Mouse (Mus musculus) MEL (cell line): ENCODE measurements at regions not wholly inside any gene's neighbourhood (a gene's known extent, or its start where the extent isn't known, plus 50 kb on each side); places are given as distances from the start of the nearest gene placed in this dataset.
A peak's percentile ranks its signal among the peaks of the same experiment; 100 is the strongest.

Source experiments
- DNase-seq: peaks from one replicate; pipeline ENCODE4 v3.0.0; 2011; ENCODE audit warnings: low read depth, low spot score
- H3K27ac ChIP-seq: 2 replicates; pipeline ENCODE4 v1.5.1; 2012; ENCODE audit warnings: low read depth, mild to moderate bottlenecking, control low read depth, low read length, moderate library complexity; ENCODE audit not compliant: control insufficient read depth
- H3K27me3 ChIP-seq, 2 experiments: fragments of 150-350 bp in 1 of 2; sonication (generic) in 1 of 2; 2 replicates each; pipeline ENCODE4 v1.6.1; 2012; ENCODE audit warnings: low read length in 2 of 2, mild to moderate bottlenecking in 2 of 2, improper control_type of control experiment in 1 of 2, moderate library complexity in 1 of 2; ENCODE audit not compliant: insufficient read depth in 2 of 2, control insufficient read depth in 1 of 2
- H3K36me3 ChIP-seq, 2 experiments: 2 replicates each; pipeline ENCODE4 v1.6.1; 2012 to 2014; ENCODE audit warnings: low read length in 2 of 2, improper control_type of control experiment in 1 of 2, inconsistent platforms in 1 of 2, mild to moderate bottlenecking in 1 of 2; ENCODE audit not compliant: insufficient read depth in 2 of 2, control insufficient read depth in 1 of 2
- H3K4me1 ChIP-seq, 2 experiments: fragments of 150-350 bp in 1 of 2; sonication (generic) in 1 of 2; 2 replicates each; pipeline ENCODE4 v1.6.1; 2012; ENCODE audit warnings: low read length in 2 of 2, improper control_type of control experiment in 1 of 2, mild to moderate bottlenecking in 1 of 2; ENCODE audit not compliant: insufficient read depth in 2 of 2, control insufficient read depth in 1 of 2
- H3K4me3 ChIP-seq, 2 experiments: fragments of 150-350 bp in 1 of 2; sonication (generic) in 1 of 2; 2 replicates each; pipeline ENCODE4 v1.5.1; 2012; ENCODE audit warnings: low read depth in 2 of 2, low read length in 2 of 2, mild to moderate bottlenecking in 2 of 2, moderate library complexity in 2 of 2, control low read depth in 1 of 2, improper control_type of control experiment in 1 of 2; ENCODE audit not compliant: control insufficient read depth in 1 of 2, insufficient read depth in 1 of 2
- H3K79me2 ChIP-seq: 2 replicates; pipeline ENCODE4 v1.6.1; 2012; ENCODE audit warnings: mild to moderate bottlenecking, low read length, moderate library complexity; ENCODE audit not compliant: control insufficient read depth, poor library complexity, insufficient read depth
- H3K9ac ChIP-seq: 2 replicates; pipeline ENCODE4 v1.6.1; 2012; ENCODE audit warnings: low read depth, mild to moderate bottlenecking, control low read depth, low read length, moderate library complexity; ENCODE audit not compliant: control insufficient read depth, poor library complexity, severe bottlenecking
- H3K9me3 ChIP-seq: fragments of 150-350 bp; sonication (generic); replicated peaks from 2 replicates; pipeline ENCODE4 v1.6.1; 2012; ENCODE audit warnings: mild to moderate bottlenecking, low read length, improper control_type of control experiment, moderate library complexity; ENCODE audit not compliant: insufficient read depth
- CHD1 ChIP-seq: IDR thresholded peaks from 2 replicates; pipeline ENCODE4 v1.6.1; 2012; ENCODE audit warnings: low read depth, mild to moderate bottlenecking, inconsistent platforms, low read length, improper control_type of control experiment
- CTCF ChIP-seq, 3 experiments: IDR thresholded peaks in 2 of 3; conservative IDR thresholded peaks in 1 of 3; 2 replicates each; pipeline ENCODE4 v1.5.1; 2011 to 2012; ENCODE audit warnings: low read length in 3 of 3, low read depth in 2 of 3, mild to moderate bottlenecking in 2 of 3, improper control_type of control experiment in 1 of 3, inconsistent platforms in 1 of 3, mixed read lengths in 1 of 3, moderate library complexity in 1 of 3; ENCODE audit not compliant: control insufficient read depth in 1 of 3, insufficient read depth in 1 of 3, poor library complexity in 1 of 3, severe bottlenecking in 1 of 3
- EP300 ChIP-seq, 2 experiments: IDR thresholded peaks; 2 replicates each; pipeline ENCODE4 v1.6.1; 2011; ENCODE audit warnings: improper control_type of control experiment in 2 of 2, low read length in 2 of 2, low read depth in 1 of 2, mild to moderate bottlenecking in 1 of 2
- ETS1 ChIP-seq: IDR thresholded peaks from 2 replicates; pipeline ENCODE4 v1.6.1; 2012; ENCODE audit warnings: low read depth, mild to moderate bottlenecking, inconsistent platforms, low read length, improper control_type of control experiment, moderate library complexity
- JUND ChIP-seq: IDR thresholded peaks from 2 replicates; pipeline ENCODE4 v1.6.1; 2011; ENCODE audit warnings: low read depth, mild to moderate bottlenecking, improper control_type of control experiment, low read length
- KAT2A ChIP-seq: conservative IDR thresholded peaks from 2 replicates; pipeline ENCODE4 v1.6.1; 2012; ENCODE audit warnings: low read depth, low read length, improper control_type of control experiment, inconsistent platforms
- MAZ ChIP-seq: IDR thresholded peaks from 2 replicates; pipeline ENCODE4 v1.6.1; 2012; ENCODE audit warnings: low read depth, mild to moderate bottlenecking, inconsistent platforms, low read length, improper control_type of control experiment
- MXI1 ChIP-seq: IDR thresholded peaks from 2 replicates; pipeline ENCODE4 v1.6.1; 2011; ENCODE audit warnings: mild to moderate bottlenecking, low read depth, low read length, improper control_type of control experiment
- MYB ChIP-seq: IDR thresholded peaks from 2 replicates; pipeline ENCODE4 v1.6.1; 2011; ENCODE audit warnings: mild to moderate bottlenecking, low read depth, low read length, improper control_type of control experiment
- NELFE ChIP-seq: IDR thresholded peaks from 2 replicates; pipeline ENCODE4 v1.6.1; 2011; ENCODE audit warnings: low read depth, low read length, improper control_type of control experiment
- POLR2AphosphoS5 ChIP-seq: IDR thresholded peaks from 2 replicates; pipeline ENCODE4 v1.6.1; 2012; ENCODE audit warnings: low read depth, borderline replicate concordance, mild to moderate bottlenecking, inconsistent platforms, low read length, moderate library complexity, mixed read lengths
- RCOR1 ChIP-seq: IDR thresholded peaks from 2 replicates; pipeline ENCODE4 v1.6.1; 2012; ENCODE audit warnings: low read depth, mild to moderate bottlenecking, inconsistent platforms, low read length, improper control_type of control experiment
- USF2 ChIP-seq, 2 experiments: IDR thresholded peaks; 2 replicates each; pipeline ENCODE4 v1.6.1; 2011 to 2012; ENCODE audit warnings: improper control_type of control experiment in 2 of 2, low read length in 2 of 2, borderline replicate concordance in 1 of 2, inconsistent platforms in 1 of 2, low read depth in 1 of 2, mild to moderate bottlenecking in 1 of 2; ENCODE audit not compliant: insufficient read depth in 1 of 2
- ZKSCAN1 ChIP-seq: IDR thresholded peaks from 2 replicates; pipeline ENCODE4 v1.6.1; 2012; ENCODE audit warnings: low read depth, mild to moderate bottlenecking, inconsistent platforms, low read length, improper control_type of control experiment, moderate library complexity
- ZNF384 ChIP-seq: IDR thresholded peaks from 2 replicates; pipeline ENCODE4 v1.6.1; 2012; ENCODE audit warnings: low read depth, mild to moderate bottlenecking, inconsistent platforms, low read length, improper control_type of control experiment

- no peak for TF ChIP-seq ZKSCAN1
- TF ChIP-seq NELFE, result no peak
- no peak for TF ChIP-seq RCOR1
- no peak for TF ChIP-seq EP300 (IDR thresholded peaks at IDR 0.05; ENCODE audit: low read depth in 1 of 2, low read length in 2 of 2)
- TF ChIP-seq ZNF384, result no peak
- no peak for TF ChIP-seq USF2 (IDR thresholded peaks at IDR 0.05; ENCODE audit: borderline replicate concordance in 1 of 2, insufficient read depth in 1 of 2, low read depth in 1 of 2, low read length in 2 of 2)
- no peak for TF ChIP-seq JUND
- no peak for TF ChIP-seq ETS1
- TF ChIP-seq MXI1, result no peak
- no peak for TF ChIP-seq CHD1
- no peak for TF ChIP-seq MYB
- no peak for TF ChIP-seq KAT2A
- no peak for TF ChIP-seq MAZ
- H3K9ac ChIP-seq, result no peak overlapping the region
- H3K4me1 ChIP-seq, result no peaks in the 10 kb centered on the region
- H3K27ac ChIP-seq, result no peak overlapping the region
- no peak for DNase-seq
- H3K27me3 ChIP-seq, result no peaks in the 10 kb centered on the region
- H3K79me2 ChIP-seq, result no peaks in the 10 kb centered on the region
- no peak overlapping the region for H3K4me3 ChIP-seq
- no peaks in the 10 kb centered on the region for H3K9me3 ChIP-seq
- H3K36me3 ChIP-seq, result no peaks in the 10 kb centered on the region
These were observed 244.0 kb upstream of the Gnaz start for GRCm38 (mm10) chr10:74722971-74723370.

GRCm38 (mm10) chr10:74749446-74749845 is 217.5 kb upstream of the Gnaz start:
- no peak for TF ChIP-seq MYB
- TF ChIP-seq POLR2AphosphoS5, result no peak
- no peak for TF ChIP-seq ZNF384
- no peak for TF ChIP-seq ZKSCAN1
- TF ChIP-seq, all 39 proteins: peak for 0

GRCm38 (mm10) chr10:74750879-74751278 is 216.1 kb upstream of the Gnaz start:
- Histone ChIP-seq H3K36me3 (no peaks in the 10 kb centered on the region), H3K27me3 (no peaks in the 10 kb centered on the region), H3K9ac (no peak overlapping the region), H3K79me2 (no peaks in the 10 kb centered on the region), H3K4me1 (no peaks in the 10 kb centered on the region), H3K9me3 (no peaks in the 10 kb centered on the region), H3K4me3 (no peak overlapping the region), H3K27ac (no peak overlapping the region)
- no peak for DNase-seq
- TF ChIP-seq ZKSCAN1 (no peak), CTCF (IDR thresholded peaks at IDR 0.05 in 2 of 3, conservative IDR thresholded peaks at IDR 0.05 in 1 of 3; ENCODE audit: control insufficient read depth in 1 of 3, insufficient read depth in 1 of 3, low read depth in 2 of 3, low read length in 3 of 3, poor library complexity in 1 of 3, severe bottlenecking in 1 of 3) (peak in 1 of 3 experiments; percentile 13; a peak in 1 of 6 replicates)

More at GRCm38 (mm10) chr10:74749446-74749845, 217.5 kb upstream of the Gnaz start:
- Histone ChIP-seq H3K36me3 (no peaks in the 10 kb centered on the region), H3K79me2 (no peaks in the 10 kb centered on the region), H3K4me3 (no peak overlapping the region), H3K27ac (no peak overlapping the region), H3K9me3 (no peaks in the 10 kb centered on the region), H3K9ac (no peak overlapping the region), H3K4me1 (no peaks in the 10 kb centered on the region), H3K27me3 (no peaks in the 10 kb centered on the region)
- DNase-seq, result no peak
